11 mouse cellular contexts compared by ENCODE assay signal in the genomic region with DNA sequence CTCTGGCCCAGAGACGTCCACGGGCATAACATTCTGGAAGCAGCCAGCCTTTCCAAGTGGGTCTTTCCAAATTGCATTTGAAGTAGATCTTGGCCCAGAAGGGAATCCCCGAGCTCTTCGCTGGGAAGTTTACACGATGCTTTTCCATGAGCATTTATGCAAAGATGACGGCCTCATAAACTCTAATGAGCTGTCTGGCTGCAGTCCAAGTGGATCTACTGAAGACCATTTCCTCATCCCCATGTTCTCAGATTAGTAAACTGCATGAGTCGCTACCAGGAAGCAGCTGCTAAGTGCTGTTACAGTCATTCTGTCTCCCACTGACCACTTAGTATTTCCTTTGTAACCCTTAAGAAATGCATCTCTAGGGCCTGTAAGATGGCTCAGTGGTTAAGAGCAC. TPM values are rescaled to one million over a fixed set of nuclear protein-coding genes. Genes with fewer than 3 reads are reported as not detected.
DNase-seq lines count a peak whose midpoint lies in the region; ATAC-seq and TF ChIP-seq lines count a peak whose summit lies in the region.
"Had no signal": no experiment of that assay in that cellular context is flagged by ENCODE, and none has a peak within 500 bp of the region (broad histone marks: within the 10 kb centered on the region; RNA-seq: fewer than 3 reads in every experiment).

No protein-coding gene starts in this region.

- H3K9me3 ChIP-seq in heart, postnatal 0 days (replicated peaks; ENCODE audit: control insufficient read depth, low read length), result no peaks in the 10 kb centered on the region
- H3K9me3 ChIP-seq in neural tube, embryonic 14.5 days (ENCODE audit: control insufficient read depth, low read length), result no peaks in the 10 kb centered on the region

- no peak for TF ChIP-seq CTCF in layer of hippocampus, adult 2 months (conservative IDR thresholded peaks at IDR 0.05)
- no peak for TF ChIP-seq CTCF in heart, postnatal 0 days (IDR thresholded peaks at IDR 0.05; ENCODE audit: low read depth)

- no peak overlapping the region for H3K9ac ChIP-seq in heart, postnatal 0 days (replicated peaks; ENCODE audit: low read depth, low read length)
- H3K9ac ChIP-seq in neural tube, embryonic 14.5 days (replicated peaks; ENCODE audit: low read depth, low read length), result no peak overlapping the region

- H3K36me3 ChIP-seq in heart, postnatal 0 days (replicated peaks; ENCODE audit: control insufficient read depth, insufficient read depth, low read length), result no peaks in the 10 kb centered on the region
- no peaks in the 10 kb centered on the region for H3K36me3 ChIP-seq in neural tube, embryonic 14.5 days (ENCODE audit: control insufficient read depth, insufficient read depth, low read length)

- TF ChIP-seq EP300 in heart, postnatal 0 days (IDR thresholded peaks at IDR 0.05; ENCODE audit: low read depth), result no peak

- 0 out of 2 replicates have a peak, but pooled peaks cover 11% of the 10 kb centered on the region for H3K27me3 ChIP-seq in heart, postnatal 0 days (ENCODE audit: control insufficient read depth, insufficient read depth, low read length)
- H3K27me3 ChIP-seq in neural tube, embryonic 14.5 days (ENCODE audit: control insufficient read depth, insufficient read depth, low read length), result no peaks in the 10 kb centered on the region

- H3K27ac ChIP-seq in layer of hippocampus, adult 2 months, result peak overlapping the region; percentile 51; the same call in 1 of the 2 replicates
- peak overlapping the region; percentile 48 for H3K27ac ChIP-seq in heart, postnatal 0 days (ENCODE audit: low read depth)
- 0 out of 2 replicates have a peak overlapping the region, but pooled peaks have one; percentile 22 for H3K27ac ChIP-seq in neural tube, embryonic 14.5 days (ENCODE audit: low read depth, low read length)
- H3K27ac ChIP-seq: macrophage had no signal

- H3K4me2 ChIP-seq in heart, postnatal 0 days (ENCODE audit: low read depth, low read length), result no peak overlapping the region
- no peak overlapping the region for H3K4me2 ChIP-seq in neural tube, embryonic 14.5 days (ENCODE audit: low read depth, low read length)

- H3K4me3 ChIP-seq in layer of hippocampus, adult 2 months, result no peak overlapping the region
- H3K4me3 ChIP-seq in heart, postnatal 0 days (ENCODE audit: low read depth, low read length), result no peak overlapping the region
- H3K4me3 ChIP-seq in neural tube, embryonic 14.5 days (ENCODE audit: low read depth, low read length), result no peak overlapping the region

- no peaks in the 10 kb centered on the region; the same call in none of the 2 replicates for H3K4me1 ChIP-seq in heart, postnatal 0 days (ENCODE audit: control insufficient read depth, insufficient read depth)
- peaks cover 13% of the 10 kb centered on the region; the same call in 1 of the 2 replicates for H3K4me1 ChIP-seq in neural tube, embryonic 14.5 days (ENCODE audit: control insufficient read depth, insufficient read depth, low read length)

- ATAC-seq in heart, postnatal 0 days (ENCODE audit: insufficient read depth, low read depth), result peak; percentile 25; the same call in 1 of the 2 replicates
- no peak for ATAC-seq in neural tube, embryonic 14.5 days (ENCODE audit: low read depth)
- ATAC-seq: activated CD4-positive, CD25-positive, alpha-beta regulatory T cell, adult 4 months had no signal

- 38% methylated on average over 7 of the region's 7 CpGs for WGBS in heart, postnatal 0 days
- WGBS in neural tube, embryonic 14.5 days, result 44% methylated on average over 7 of the region's 7 CpGs

- DNase-seq in adrenal gland, postnatal 14 days, result peak; percentile 48
- no peak for DNase-seq in adrenal gland, adult (ENCODE audit: inconsistent age in 2 of 2, low spot score in 1 of 2)
- no peak for DNase-seq in layer of hippocampus, adult 2 months (ENCODE audit: low spot score in 2 of 2)
- no peak for DNase-seq in layer of hippocampus, postnatal 36 days
- peak; percentile 52 for DNase-seq in heart, postnatal 0 days (ENCODE audit: low spot score)
- DNase-seq in ovary, postnatal 36 days (ENCODE audit: low spot score), result no peak
- no peak for DNase-seq in yolk sac, embryonic 10.5 days (ENCODE audit: low spot score)
- DNase-seq: cerebellum, adult 9-10 months had no signal

RNA-seq across cellular contexts. Expression of a gene that starts 42.4 kb away (rescaled TPM):
- 18.9 and 20.0 TPM in 2 replicates for total RNA-seq in adrenal gland, postnatal 14 days (2021)
- 10 to 100 TPM; 41.8 to 48.0 TPM for total RNA-seq in layer of hippocampus, adult 2 months (2021)
- total RNA-seq in layer of hippocampus, postnatal 36 days (2021), result 10 to 100 TPM; 42.3 to 42.8 TPM
- total RNA-seq in heart, postnatal 0 days (2014; rRNA removed; ENCODE audit: low replicate concordance), result 13.7 and 22.1 TPM in 2 replicates
- polyA plus RNA-seq in heart, postnatal 0 days (2015; fragmentation: Nextera tagmentation; extraction: Ambion mirVana), result 30.1 and 31.0 TPM in 2 replicates
- polyA plus RNA-seq in neural tube, embryonic 14.5 days (2014; fragmentation: Nextera tagmentation; extraction: Ambion mirVana), result 85.4 and 91.8 TPM in 2 replicates

Comparison
In these comparisons a context has a peak if more than half of its experiments do, and no peak if none do; other contexts are left out.
1. DNase-seq: peak in adrenal gland, postnatal 14 days (single experiment) and heart, postnatal 0 days (single experiment); none in adrenal gland, adult (0 of 2), layer of hippocampus, adult 2 months (0 of 2), layer of hippocampus, postnatal 36 days (0 of 2), ovary, postnatal 36 days (single experiment) and yolk sac, embryonic 10.5 days (single experiment).
2. Peak in every context shown above with its lines, with median percentiles within 50 percentile points of each other: H3K27ac ChIP-seq.